Mouse (Mus musculus) liver, adult 2 months (tissue): Measurements from ENCODE around the gene Sf3a1. TPM values are rescaled to one million over a fixed set of nuclear protein-coding genes. Genes with fewer than 3 reads are reported as not detected.

Experiments used
- DNase-seq: peaks from one replicate; pipeline ENCODE4 v3.0.0-alpha.2; 2011; ENCODE audit warnings: low read depth, low spot score; ENCODE audit errors: extremely low read depth
- H3K27ac ChIP-seq: fragments of 200-500 bp; replicated peaks from 2 replicates; pipeline ENCODE4 v1.5.1; 2012; ENCODE audit warnings: low read depth, mild to moderate bottlenecking, control low read depth, inconsistent platforms, low read length; ENCODE audit not compliant: insufficient read depth
- H3K27me3 ChIP-seq: fragments of 200-500 bp; 2 replicates; pipeline ENCODE4 v1.6.1; 2012; ENCODE audit warnings: mild to moderate bottlenecking, moderate library complexity, low read length, inconsistent platforms; ENCODE audit not compliant: control insufficient read depth, insufficient read depth
- H3K36me3 ChIP-seq: fragments of 200-500 bp; 2 replicates; pipeline ENCODE4 v1.6.1; 2012; ENCODE audit warnings: low read length, inconsistent platforms; ENCODE audit not compliant: control insufficient read depth, insufficient read depth
- H3K4me1 ChIP-seq: fragments of 200-500 bp; 2 replicates; pipeline ENCODE4 v1.6.1; 2011; ENCODE audit warnings: low read length; ENCODE audit not compliant: control insufficient read depth, insufficient read depth
- H3K4me3 ChIP-seq: fragments of 200-500 bp; 2 replicates; pipeline ENCODE4 v1.5.1; 2011; ENCODE audit warnings: low read depth, mild to moderate bottlenecking, control low read depth, low read length, moderate library complexity; ENCODE audit not compliant: insufficient read depth
- H3K79me2 ChIP-seq: fragments of 200-500 bp; 2 replicates; pipeline ENCODE4 v1.6.1; 2012; ENCODE audit warnings: inconsistent platforms, mild to moderate bottlenecking, low read length, moderate library complexity; ENCODE audit not compliant: control insufficient read depth, insufficient read depth
- H3K9ac ChIP-seq: fragments of 200-500 bp; 2 replicates; pipeline ENCODE4 v1.6.1; 2012; ENCODE audit warnings: low read depth, mild to moderate bottlenecking, control low read depth, inconsistent platforms, low read length
- CTCF ChIP-seq: fragments of 200-500 bp; IDR thresholded peaks from 2 replicates; pipeline ENCODE4 v1.5.1; 2011; ENCODE audit warnings: low read depth, low read length, control low read depth
- POLR2A ChIP-seq: fragments of 200-500 bp; IDR thresholded peaks from 2 replicates; pipeline ENCODE4 v1.6.1; 2011; ENCODE audit warnings: low read length, control low read depth; ENCODE audit not compliant: insufficient read depth; ENCODE audit errors: extremely low read depth
- WGBS: fragments of 180-500 bp; shearing (Covaris S2); methylation state at CpG from one replicate; pipeline ENCODE4 v1.1.7; 2018; 5-methylcytosine and 5-hydroxymethylcytosine counted together
- polyA plus RNA-seq: library from polyadenylated mRNA; depleted of rRNA; stranded (reverse); fragments of >200 nt; gene quantifications from 2 replicates; pipeline ENCODE4 v1.2.3, GENCODE M21; 2012
- total RNA-seq: library from RNA; depleted of rRNA; stranded (reverse); fragments of >200 nt; gene quantifications from 2 replicates; pipeline ENCODE4 v1.2.3, GENCODE M21; 2014

The Sf3a1 gene
- total and polyA plus RNA-seq, 2 experiments: 4.3 to 12.2 TPM

- H3K27me3 ChIP-seq: no peaks in the 10 kb centered on the region
- H3K4me3 ChIP-seq: no peak overlapping the region
- DNase-seq: no peak
- H3K79me2 ChIP-seq: no peaks in the 10 kb centered on the region
- WGBS: 95% methylated on average over 7 of the region's 7 CpGs
- H3K27ac ChIP-seq: no peak overlapping the region
- H3K9ac ChIP-seq: no peak overlapping the region
- peaks cover 11% of the 10 kb centered on the region for H3K4me1 ChIP-seq
- H3K36me3 ChIP-seq: no peaks in the 10 kb centered on the region
- TF ChIP-seq POLR2A (no peak), CTCF (no peak)
These were observed 6.5 kb upstream of the Sf3a1 start for GRCm38 (mm10) chr11:4153694-4154093.

- Histone ChIP-seq H3K27ac (no peak overlapping the region), H3K9ac (no peak overlapping the region), H3K79me2 (no peaks in the 10 kb centered on the region; the same call in 1 of the 2 replicates), H3K36me3 (no peaks in the 10 kb centered on the region), H3K4me3 (no peak overlapping the region), H3K4me1 (peaks cover 15% of the 10 kb centered on the region), H3K27me3 (no peaks in the 10 kb centered on the region)
- TF ChIP-seq POLR2A (no peak), CTCF (no peak)
- DNase-seq: no peak
- WGBS: 81% methylated on average over 5 of the region's 5 CpGs
These were observed 4.5 kb upstream of the Sf3a1 start for GRCm38 (mm10) chr11:4155641-4156040.

GRCm38 (mm10) chr11:4158676-4159075 is 1.5 kb upstream of the Sf3a1 start:
- Histone ChIP-seq H3K27ac (no peak overlapping the region), H3K27me3 (no peaks in the 10 kb centered on the region), H3K4me3 (no peak overlapping the region), H3K36me3 (peaks cover 16% of the 10 kb centered on the region), H3K4me1 (peaks cover 23% of the 10 kb centered on the region), H3K9ac (no peak overlapping the region), H3K79me2 (peaks cover 11% of the 10 kb centered on the region)
- DNase-seq: peak; percentile 87
- WGBS: 22% methylated on average over 3 of the region's 3 CpGs
- no peak for TF ChIP-seq CTCF
- no peak for TF ChIP-seq POLR2A

- H3K4me1 ChIP-seq: peaks cover 23% of the 10 kb centered on the region
These were observed 769 bp downstream of the Sf3a1 start for GRCm38 (mm10) chr11:4160758-4161480.

GRCm38 (mm10) chr11:4164701-4165100 is 4.6 kb downstream of the Sf3a1 start:
- no peaks in the 10 kb centered on the region for H3K27me3 ChIP-seq
- WGBS: 97% methylated on average over 2 of the region's 2 CpGs
- no peak for TF ChIP-seq CTCF
- H3K4me3 ChIP-seq: no peak overlapping the region
- no peak overlapping the region for H3K27ac ChIP-seq
- no peak overlapping the region for H3K9ac ChIP-seq
- peaks cover 9% of the 10 kb centered on the region for H3K4me1 ChIP-seq
- DNase-seq: no peak
- peaks cover 58% of the 10 kb centered on the region for H3K36me3 ChIP-seq
- peaks cover 11% of the 10 kb centered on the region for H3K79me2 ChIP-seq

More at GRCm38 (mm10) chr11:4160758-4161480, 769 bp downstream of the Sf3a1 start:
- H3K27ac ChIP-seq: peak overlapping the region; percentile 75
- 6% methylated on average over 15 of the region's 15 CpGs for WGBS
- peak overlapping the region; percentile 90 for H3K4me3 ChIP-seq
- peak overlapping the region; percentile 87 for H3K9ac ChIP-seq
- no peak for TF ChIP-seq POLR2A
- TF ChIP-seq CTCF: no peak
- peaks cover 30% of the 10 kb centered on the region for H3K36me3 ChIP-seq
- no peaks in the 10 kb centered on the region for H3K27me3 ChIP-seq
- DNase-seq: no peak
- H3K79me2 ChIP-seq: peaks cover 11% of the 10 kb centered on the region

GRCm38 (mm10) chr11:4166467-4167090 is 6.4 kb downstream of the Sf3a1 start:
- no peak overlapping the region for H3K9ac ChIP-seq
- no peaks in the 10 kb centered on the region for H3K27me3 ChIP-seq
- no peak overlapping the region for H3K4me3 ChIP-seq
- H3K27ac ChIP-seq: no peak overlapping the region
- H3K4me1 ChIP-seq: no peaks in the 10 kb centered on the region
- 84% methylated on average over 7 of the region's 7 CpGs for WGBS
- H3K36me3 ChIP-seq: peaks cover 74% of the 10 kb centered on the region
- no peak for DNase-seq
- peaks cover 2% of the 10 kb centered on the region for H3K79me2 ChIP-seq
- TF ChIP-seq POLR2A (no peak), CTCF (no peak)
